ENCODE assay signal across 29 mouse cellular contexts in the genomic region with DNA sequence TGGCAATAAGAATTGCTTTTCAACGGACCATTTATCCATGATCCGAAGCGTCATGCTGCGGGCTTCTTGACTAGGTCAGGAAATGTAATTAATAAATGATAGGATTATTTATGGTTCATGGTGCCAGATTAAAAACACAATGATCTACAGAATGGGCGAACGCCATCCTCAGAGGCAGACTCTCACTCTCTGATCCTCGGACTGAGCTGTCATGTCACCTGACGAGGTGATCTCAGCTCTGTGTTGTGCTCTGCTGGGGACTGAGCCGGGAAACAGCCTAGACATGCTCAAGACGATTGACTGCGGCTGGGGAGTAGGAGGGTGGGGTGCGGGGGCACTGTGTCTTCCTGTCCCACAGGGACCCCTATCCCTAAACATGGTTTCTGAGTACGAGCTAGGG.
DNase-seq lines count a peak whose midpoint lies in the region; ATAC-seq and TF ChIP-seq lines count a peak whose summit lies in the region.
"Had no signal": no experiment of that assay in that cellular context is flagged by ENCODE, and none has a peak within 500 bp of the region (broad histone marks: within the 10 kb centered on the region; RNA-seq: fewer than 3 reads in every experiment).

No protein-coding gene starts in this region.

- H3K9me3 ChIP-seq in forebrain, embryonic 13.5 days (replicated peaks): no peaks in the 10 kb centered on the region
- no peaks in the 10 kb centered on the region for H3K9me3 ChIP-seq in forebrain, embryonic 11.5 days (ENCODE audit: control insufficient read depth, low read length)
- H3K9me3 ChIP-seq in neural tube, embryonic 14.5 days (ENCODE audit: control insufficient read depth, low read length): no peaks in the 10 kb centered on the region
- H3K9me3 ChIP-seq: embryonic facial prominence, embryonic 13.5 days; G1E; heart, embryonic 13.5 days; limb, embryonic 10.5 days; limb, embryonic 15.5 days; megakaryocyte, embryonic 14.5 days had no signal

- TF ChIP-seq POLR2A in brain, embryonic 14.5 days (IDR thresholded peaks at IDR 0.05; ENCODE audit: borderline replicate concordance, extremely low read depth, insufficient read depth, insufficient read length, poor library complexity, severe bottlenecking): no peak

- no peak for DNase-seq in forebrain, embryonic 11.5 days (ENCODE audit: low spot score)
- peak; percentile 3 for DNase-seq in kidney, adult 9 months
- no peak for DNase-seq in kidney, postnatal 10 days
- peak; percentile 49 for DNase-seq in brain, embryonic 14.5 days (ENCODE audit: low read depth)
- no peak for DNase-seq in embryo, embryonic 11 days
- no peak for DNase-seq in ovary, postnatal 14 days (ENCODE audit: low spot score)
- DNase-seq: adrenal gland, adult 8-10 months; cerebellum, adult 9-10 months; cerebellum, postnatal 36 days; gastrocnemius, postnatal 10 days; heart, postnatal 10 days; kidney, adult 2 months; layer of hippocampus, adult 9-11 months; liver, embryonic 13.5 days; lung, adult 18-20 months; lung, postnatal 4 days; right cerebral cortex, adult 18-20 months; spleen, adult 18-20 months; thymus, postnatal 14 days had no signal

- no peak overlapping the region for H3K4me3 ChIP-seq in forebrain, embryonic 13.5 days
- no peak overlapping the region for H3K4me3 ChIP-seq in forebrain, embryonic 11.5 days (ENCODE audit: low read depth, low read length)
- H3K4me3 ChIP-seq in neural tube, embryonic 14.5 days (ENCODE audit: low read depth, low read length): no peak overlapping the region
- H3K4me3 ChIP-seq: embryonic facial prominence, embryonic 13.5 days; heart, embryonic 13.5 days; limb, embryonic 10.5 days; limb, embryonic 15.5 days; liver, embryonic 13.5 days; megakaryocyte, embryonic 14.5 days had no signal

- no peak overlapping the region for H3K27ac ChIP-seq in forebrain, embryonic 13.5 days
- H3K27ac ChIP-seq in forebrain, embryonic 11.5 days (ENCODE audit: low read depth, low read length): no peak overlapping the region
- no peak overlapping the region for H3K27ac ChIP-seq in neural tube, embryonic 14.5 days (ENCODE audit: low read depth, low read length)
- H3K27ac ChIP-seq: embryonic facial prominence, embryonic 13.5 days; heart, embryonic 13.5 days; kidney, postnatal 0 days; limb, embryonic 10.5 days; limb, embryonic 15.5 days; liver, embryonic 13.5 days had no signal

- no peaks in the 10 kb centered on the region for H3K36me3 ChIP-seq in forebrain, embryonic 13.5 days (ENCODE audit: poor library complexity, severe bottlenecking)
- no peaks in the 10 kb centered on the region for H3K36me3 ChIP-seq in forebrain, embryonic 11.5 days (ENCODE audit: control insufficient read depth, insufficient read depth, low read length)
- H3K36me3 ChIP-seq in neural tube, embryonic 14.5 days (ENCODE audit: control insufficient read depth, insufficient read depth, low read length): no peaks in the 10 kb centered on the region
- H3K36me3 ChIP-seq: embryonic facial prominence, embryonic 13.5 days; G1E; heart, embryonic 13.5 days; limb, embryonic 10.5 days; limb, embryonic 15.5 days; liver, embryonic 13.5 days had no signal

- WGBS in forebrain, embryonic 13.5 days: 36% methylated on average over 13 of the region's 13 CpGs
- WGBS in forebrain, embryonic 11.5 days: 55% methylated on average over 13 of the region's 13 CpGs
- WGBS in neural tube, embryonic 14.5 days: 37% methylated on average over 13 of the region's 13 CpGs

- peaks cover 35% of the 10 kb centered on the region for H3K27me3 ChIP-seq in forebrain, embryonic 13.5 days
- H3K27me3 ChIP-seq in forebrain, embryonic 11.5 days (ENCODE audit: control insufficient read depth, insufficient read depth, low read length): peaks cover 4% of the 10 kb centered on the region; the same call in 1 of the 2 replicates
- H3K27me3 ChIP-seq in neural tube, embryonic 14.5 days (ENCODE audit: control insufficient read depth, insufficient read depth, low read length): no peaks in the 10 kb centered on the region; the same call in 1 of the 2 replicates
- H3K27me3 ChIP-seq: liver, embryonic 13.5 days had no signal

- peak overlapping the region; percentile 20; the same call in 1 of the 2 replicates for H3K4me2 ChIP-seq in forebrain, embryonic 13.5 days
- H3K4me2 ChIP-seq in forebrain, embryonic 11.5 days (ENCODE audit: low read depth, low read length, severe bottlenecking): no peak overlapping the region
- H3K4me2 ChIP-seq in neural tube, embryonic 14.5 days (ENCODE audit: low read depth, low read length): no peak overlapping the region
- H3K4me2 ChIP-seq: embryonic facial prominence, embryonic 13.5 days; heart, embryonic 13.5 days; limb, embryonic 15.5 days; liver, embryonic 13.5 days had no signal

- H3K9ac ChIP-seq in forebrain, embryonic 13.5 days: no peak overlapping the region
- H3K9ac ChIP-seq in forebrain, embryonic 11.5 days (ENCODE audit: low read length): no peak overlapping the region
- no peak overlapping the region for H3K9ac ChIP-seq in neural tube, embryonic 14.5 days (replicated peaks; ENCODE audit: low read depth, low read length)
- H3K9ac ChIP-seq: embryonic facial prominence, embryonic 13.5 days; heart, embryonic 13.5 days; limb, embryonic 15.5 days; liver, embryonic 13.5 days had no signal

- peaks cover 28% of the 10 kb centered on the region for H3K4me1 ChIP-seq in forebrain, embryonic 13.5 days
- H3K4me1 ChIP-seq in forebrain, embryonic 11.5 days (replicated peaks; ENCODE audit: control insufficient read depth, insufficient read depth, low read length): 0 out of 2 replicates have a peak, but pooled peaks cover 5% of the 10 kb centered on the region
- 0 out of 2 replicates have a peak, but pooled peaks cover 5% of the 10 kb centered on the region for H3K4me1 ChIP-seq in neural tube, embryonic 14.5 days (ENCODE audit: control insufficient read depth, insufficient read depth, low read length)
- H3K4me1 ChIP-seq: embryonic facial prominence, embryonic 13.5 days; limb, embryonic 10.5 days; limb, embryonic 15.5 days; liver, embryonic 13.5 days had no signal

- TF ChIP-seq CTCF in brain, embryonic 14.5 days (IDR thresholded peaks at IDR 0.05; ENCODE audit: borderline replicate concordance, extremely low read depth, insufficient read depth, insufficient read length): no peak

- ATAC-seq in forebrain, embryonic 13.5 days: 0 out of 2 replicates have a peak, but pooled peaks have one; percentile 33
- ATAC-seq in forebrain, embryonic 11.5 days (replicated peaks; ENCODE audit: low FRiP score): no peak
- peak; percentile 44; the same call in 1 of the 2 replicates for ATAC-seq in neural tube, embryonic 14.5 days (ENCODE audit: low read depth)
- ATAC-seq: lung, postnatal 0 days had no signal

Comparison
In these comparisons a context has a peak if more than half of its experiments do, and no peak if none do; other contexts are left out.
1. DNase-seq: peak in kidney, adult 9 months (single experiment) and brain, embryonic 14.5 days (single experiment); none in forebrain, embryonic 11.5 days (single experiment), kidney, postnatal 10 days (single experiment), embryo, embryonic 11 days (single experiment) and ovary, postnatal 14 days (single experiment).